ENCODE assay signal across 13 mouse cellular contexts in the genomic region with DNA sequence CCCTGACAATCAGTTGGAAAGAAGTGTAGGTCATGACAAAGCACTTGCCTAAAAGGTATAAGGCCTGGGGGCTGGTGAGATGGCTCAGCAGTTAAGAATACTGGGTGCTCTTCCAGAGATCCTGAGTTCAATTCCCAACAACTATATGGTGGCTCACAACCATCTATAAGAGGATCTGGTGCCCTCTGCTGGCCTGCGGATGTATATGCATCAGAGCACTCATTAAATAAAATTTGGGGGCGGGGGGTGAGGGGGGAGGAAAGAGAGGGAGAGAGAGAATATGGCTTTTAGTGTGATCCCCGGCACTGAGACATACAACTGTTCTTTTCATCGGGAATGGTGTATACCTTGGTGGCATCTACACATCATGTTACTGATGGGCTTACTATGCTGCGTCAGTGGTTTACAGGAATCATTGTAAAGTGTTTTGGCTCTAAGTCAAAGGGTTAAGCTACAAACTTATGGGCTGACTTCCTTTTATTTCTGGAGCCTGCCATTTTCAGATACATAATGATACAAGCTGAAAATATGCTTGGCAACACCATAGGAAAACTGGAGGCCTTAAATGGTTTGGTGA. TPM values are rescaled to one million over a fixed set of nuclear protein-coding genes. Genes with fewer than 3 reads are reported as not detected.
DNase-seq lines count a peak whose midpoint lies in the region; ATAC-seq and TF ChIP-seq lines count a peak whose summit lies in the region.
"Had no signal": no experiment of that assay in that cellular context is flagged by ENCODE, and none has a peak within 500 bp of the region (broad histone marks: within the 10 kb centered on the region; RNA-seq: fewer than 3 reads in every experiment).

No protein-coding gene starts in this region.

- no peaks in the 10 kb centered on the region for H3K4me1 ChIP-seq in forebrain, postnatal 0 days (ENCODE audit: insufficient read depth)
- no peaks in the 10 kb centered on the region for H3K4me1 ChIP-seq in forebrain, embryonic 12.5 days
- no peaks in the 10 kb centered on the region for H3K4me1 ChIP-seq in embryonic facial prominence, embryonic 10.5 days

- no peak overlapping the region for H3K4me3 ChIP-seq in forebrain, postnatal 0 days (ENCODE audit: low read depth, low read length)
- H3K4me3 ChIP-seq in forebrain, embryonic 12.5 days (replicated peaks) = no peak overlapping the region
- H3K4me3 ChIP-seq in embryonic facial prominence, embryonic 10.5 days = no peak overlapping the region
- H3K4me3 ChIP-seq: megakaryocyte, embryonic 14.5 days had no signal

- WGBS in forebrain, postnatal 0 days = 75% methylated on average over 5 of the region's 5 CpGs
- WGBS in forebrain, embryonic 12.5 days = 78% methylated on average over 5 of the region's 5 CpGs
- 75% methylated on average over 5 of the region's 5 CpGs for WGBS in embryonic facial prominence, embryonic 10.5 days

- no peak overlapping the region for H3K27ac ChIP-seq in forebrain, postnatal 0 days (ENCODE audit: low read depth, low read length)
- H3K27ac ChIP-seq in forebrain, embryonic 12.5 days = no peak overlapping the region
- no peak overlapping the region for H3K27ac ChIP-seq in embryonic facial prominence, embryonic 10.5 days (replicated peaks)
- H3K27ac ChIP-seq: hindbrain, embryonic 14.5 days had no signal

- TF ChIP-seq CTCF in forebrain, postnatal 0 days (IDR thresholded peaks at IDR 0.05; ENCODE audit: low read depth) = 0 out of 2 replicates have a peak, but pooled peaks have one; percentile 30

- H3K9me3 ChIP-seq in forebrain, postnatal 0 days (ENCODE audit: low read length) = no peaks in the 10 kb centered on the region
- H3K9me3 ChIP-seq in forebrain, embryonic 12.5 days = no peaks in the 10 kb centered on the region
- no peaks in the 10 kb centered on the region for H3K9me3 ChIP-seq in embryonic facial prominence, embryonic 10.5 days
- H3K9me3 ChIP-seq: G1E; megakaryocyte, embryonic 14.5 days had no signal

- no peak overlapping the region for H3K9ac ChIP-seq in forebrain, postnatal 0 days
- no peak overlapping the region for H3K9ac ChIP-seq in forebrain, embryonic 12.5 days
- H3K9ac ChIP-seq: hindbrain, embryonic 14.5 days had no signal

- H3K27me3 ChIP-seq in forebrain, postnatal 0 days (ENCODE audit: insufficient read depth, low read length) = no peaks in the 10 kb centered on the region
- no peaks in the 10 kb centered on the region for H3K27me3 ChIP-seq in forebrain, embryonic 12.5 days
- no peaks in the 10 kb centered on the region for H3K27me3 ChIP-seq in embryonic facial prominence, embryonic 10.5 days (replicated peaks; ENCODE audit: low read depth, poor library complexity, severe bottlenecking)
- H3K27me3 ChIP-seq: megakaryocyte, embryonic 14.5 days had no signal

- no peaks in the 10 kb centered on the region for H3K36me3 ChIP-seq in forebrain, postnatal 0 days (ENCODE audit: insufficient read depth)
- H3K36me3 ChIP-seq in forebrain, embryonic 12.5 days (replicated peaks) = peaks cover 4% of the 10 kb centered on the region
- H3K36me3 ChIP-seq in embryonic facial prominence, embryonic 10.5 days (replicated peaks) = no peaks in the 10 kb centered on the region

- H3K4me2 ChIP-seq in forebrain, postnatal 0 days (ENCODE audit: low read depth) = no peak overlapping the region
- no peak overlapping the region for H3K4me2 ChIP-seq in forebrain, embryonic 12.5 days
- H3K4me2 ChIP-seq: hindbrain, embryonic 14.5 days had no signal

- no peak for DNase-seq in forebrain, postnatal 0 days
- DNase-seq in spleen, adult 12 weeks (ENCODE audit: low spot score) = peak; percentile 20
- DNase-seq in spleen, postnatal 36 days (ENCODE audit: low spot score in 2 of 2) = no peak
- DNase-seq in embryonic facial prominence, embryonic 10.5 days (ENCODE audit: low spot score) = peak; percentile 13
- peak; percentile 40 for DNase-seq in thymus, postnatal 25 days
- DNase-seq in heart, postnatal 14 days = no peak
- no peak for DNase-seq in left cerebral cortex, postnatal 36 days (ENCODE audit: low spot score in 2 of 2)
- DNase-seq: gastrocnemius, postnatal 10 days; layer of hippocampus, postnatal 36 days had no signal

- no peak for ATAC-seq in forebrain, postnatal 0 days
- no peak for ATAC-seq in forebrain, embryonic 12.5 days (ENCODE audit: low FRiP score)

- intact Hi-C loops in heart, postnatal 14 days (cut with DNase I) = loop anchor here (5.0 to 10.0 kb wide), 4 partner anchors 214 to 554 kb away; a partner anchor contains a TSS
- intact Hi-C loops in left cerebral cortex, postnatal 36 days (cut with DNase I) = loop anchor here (5.0 to 10.0 kb wide), 4 partner anchors 136 to 546 kb away; no protein-coding TSS in a partner anchor

RNA-seq across cellular contexts. Expression of a gene that starts 19.3 kb away (rescaled TPM):
- 1.4 and 1.8 TPM in 2 replicates for total RNA-seq in forebrain, postnatal 0 days (2014; rRNA removed)
- 4.4 and 5.4 TPM in 2 replicates for polyA plus RNA-seq in forebrain, postnatal 0 days (2015; fragmentation: Nextera tagmentation; extraction: Ambion mirVana)
- 18.3 and 21.0 TPM in 2 replicates for polyA plus RNA-seq in forebrain, embryonic 12.5 days (2016; fragmentation: Nextera tagmentation; extraction: Ambion mirVana)
- polyA plus RNA-seq in embryonic facial prominence, embryonic 10.5 days (2016; fragmentation: Nextera tagmentation; extraction: Ambion mirVana) = 6.9 and 7.1 TPM in 2 replicates
- total RNA-seq in heart, postnatal 14 days (2021) = not detected
- 10 to 100 TPM in 1 of 2 experiments, 1 to 10 TPM in 1; 4.9 to 10.7 TPM for total RNA-seq in left cerebral cortex, postnatal 36 days (2021)
- total RNA-seq: gastrocnemius, postnatal 10 days had no signal
- polyA plus RNA-seq: G1E had no signal

RNA-seq across cellular contexts. Expression of a gene that starts 19.4 kb away (rescaled TPM):
- 16.3 and 24.4 TPM in 2 replicates for total RNA-seq in forebrain, postnatal 0 days (2014; rRNA removed)
- polyA plus RNA-seq in forebrain, postnatal 0 days (2015; fragmentation: Nextera tagmentation; extraction: Ambion mirVana) = 41.9 and 50.5 TPM in 2 replicates
- polyA plus RNA-seq in forebrain, embryonic 12.5 days (2016; fragmentation: Nextera tagmentation; extraction: Ambion mirVana) = 21.2 and 22.4 TPM in 2 replicates
- 15.4 and 19.2 TPM in 2 replicates for polyA plus RNA-seq in embryonic facial prominence, embryonic 10.5 days (2016; fragmentation: Nextera tagmentation; extraction: Ambion mirVana)
- 1 to 10 TPM; 8.5 to 8.6 TPM for total RNA-seq in heart, postnatal 14 days (2021)
- 10 to 100 TPM; 42.7 to 43.6 TPM for total RNA-seq in left cerebral cortex, postnatal 36 days (2021)

RNA-seq across cellular contexts. Expression of a gene that starts 19.5 kb away (rescaled TPM):
- 34.7 and 38.1 TPM in 2 replicates for total RNA-seq in forebrain, postnatal 0 days (2014; rRNA removed)
- polyA plus RNA-seq in forebrain, postnatal 0 days (2015; fragmentation: Nextera tagmentation; extraction: Ambion mirVana) = 36.0 and 44.4 TPM in 2 replicates
- polyA plus RNA-seq in forebrain, embryonic 12.5 days (2016; fragmentation: Nextera tagmentation; extraction: Ambion mirVana) = 187 and 194 TPM in 2 replicates
- 204 and 210 TPM in 2 replicates for polyA plus RNA-seq in embryonic facial prominence, embryonic 10.5 days (2016; fragmentation: Nextera tagmentation; extraction: Ambion mirVana)
- 10 to 100 TPM; 19.0 to 21.9 TPM for total RNA-seq in heart, postnatal 14 days (2021)
- 10 to 100 TPM; 15.5 to 18.5 TPM for total RNA-seq in left cerebral cortex, postnatal 36 days (2021)

Comparison
In these comparisons a context has a peak if more than half of its experiments do, and no peak if none do; other contexts are left out.
1. DNase-seq: peak in spleen, adult 12 weeks (single experiment), embryonic facial prominence, embryonic 10.5 days (single experiment) and thymus, postnatal 25 days (single experiment); none in forebrain, postnatal 0 days (single experiment), spleen, postnatal 36 days (0 of 2), heart, postnatal 14 days (0 of 2) and left cerebral cortex, postnatal 36 days (0 of 2).